ENCODE assay signal across 12 mouse cellular contexts in the genomic region with DNA sequence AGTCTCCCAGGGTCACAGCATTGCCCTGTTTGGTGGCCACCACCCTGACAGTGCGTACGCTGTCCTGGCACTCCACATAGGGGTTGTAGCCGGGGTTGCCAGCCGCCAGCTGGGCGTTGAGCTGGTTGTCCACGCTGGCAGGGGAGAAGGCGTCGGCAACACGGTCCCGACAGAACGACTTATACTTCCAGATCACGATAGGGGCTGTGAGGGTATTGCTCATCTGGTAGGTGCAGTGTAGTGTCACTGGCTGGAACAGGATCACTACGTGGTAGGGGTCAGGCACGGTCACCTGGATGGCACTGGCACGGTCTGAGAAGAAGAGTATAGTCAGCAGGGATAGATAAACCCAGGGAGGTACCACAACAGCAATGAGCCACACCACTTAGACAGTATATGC. TPM values are rescaled to one million over a fixed set of nuclear protein-coding genes. Genes with fewer than 3 reads are reported as not detected.
DNase-seq lines count a peak whose midpoint lies in the region; ATAC-seq and TF ChIP-seq lines count a peak whose summit lies in the region.
"Had no signal": no experiment of that assay in that cellular context is flagged by ENCODE, and none has a peak within 500 bp of the region (broad histone marks: within the 10 kb centered on the region; RNA-seq: fewer than 3 reads in every experiment).

No protein-coding gene starts in this region.

- no peak for TF ChIP-seq EP300 in stomach, postnatal 0 days (optimal IDR thresholded peaks at IDR 0.05)

- peaks cover 22% of the 10 kb centered on the region for H3K27me3 ChIP-seq in heart, embryonic 13.5 days (replicated peaks)
- H3K27me3 ChIP-seq in midbrain, postnatal 0 days (ENCODE audit: insufficient read depth, low read length), result peaks cover 15% of the 10 kb centered on the region
- H3K27me3 ChIP-seq in midbrain, embryonic 16.5 days (ENCODE audit: control insufficient read depth, insufficient read depth, low read depth, low read length), result peaks cover 27% of the 10 kb centered on the region
- H3K27me3 ChIP-seq in limb, embryonic 11.5 days (ENCODE audit: control insufficient read depth, insufficient read depth, low read length), result peaks cover 18% of the 10 kb centered on the region
- no peaks in the 10 kb centered on the region for H3K27me3 ChIP-seq in stomach, postnatal 0 days (ENCODE audit: control insufficient read depth, insufficient read depth, low read length)

- ATAC-seq in heart, embryonic 13.5 days (ENCODE audit: extremely low read depth, insufficient number of reproducible peaks, low FRiP score, low TSS enrichment), result no peak
- no peak for ATAC-seq in midbrain, postnatal 0 days (ENCODE audit: low FRiP score)
- no peak for ATAC-seq in midbrain, embryonic 16.5 days
- no peak for ATAC-seq in limb, embryonic 11.5 days (ENCODE audit: insufficient number of reproducible peaks, low FRiP score, low TSS enrichment, low read depth)
- no peak for ATAC-seq in stomach, postnatal 0 days (ENCODE audit: low FRiP score, low TSS enrichment)

- no peak for DNase-seq in heart, postnatal 36 days
- DNase-seq in midbrain, postnatal 0 days (ENCODE audit: low spot score), result no peak
- DNase-seq in limb, embryonic 11.5 days (ENCODE audit: low spot score), result no peak
- no peak for DNase-seq in stomach, postnatal 0 days (ENCODE audit: low spot score)
- no peak for DNase-seq in layer of hippocampus, postnatal 25 days (ENCODE audit: extremely low spot score in 1 of 2, low spot score in 1 of 2)
- no peak for DNase-seq in kidney, adult 18-20 months

- no peak for TF ChIP-seq CTCF in midbrain, postnatal 0 days (IDR thresholded peaks at IDR 0.05)
- TF ChIP-seq CTCF in stomach, postnatal 0 days (IDR thresholded peaks at IDR 0.05; ENCODE audit: low read depth), result no peak

- intact Hi-C loops in heart, postnatal 36 days (cut with DNase I), result loop anchor here (2.0 to 5.0 kb wide), 4 partner anchors 15 to 385 kb away; a partner anchor contains a TSS

- WGBS in heart, embryonic 13.5 days, result 87% methylated on average over 15 of the region's 15 CpGs
- WGBS in midbrain, postnatal 0 days, result 90% methylated on average over 15 of the region's 15 CpGs
- 93% methylated on average over 15 of the region's 15 CpGs for WGBS in midbrain, embryonic 16.5 days
- 93% methylated on average over 15 of the region's 15 CpGs for WGBS in limb, embryonic 11.5 days
- 76% methylated on average over 15 of the region's 15 CpGs for WGBS in stomach, postnatal 0 days

- peak overlapping the region; percentile 78; the same call in 1 of the 2 replicates for H3K4me2 ChIP-seq in heart, embryonic 13.5 days
- H3K4me2 ChIP-seq in midbrain, postnatal 0 days (ENCODE audit: low read depth, low read length, poor library complexity, severe bottlenecking), result 0 out of 2 replicates have a peak overlapping the region, but pooled peaks have one; percentile 52
- no peak overlapping the region for H3K4me2 ChIP-seq in midbrain, embryonic 16.5 days (ENCODE audit: low read length)
- peak overlapping the region; percentile 51; the same call in 1 of the 2 replicates for H3K4me2 ChIP-seq in limb, embryonic 11.5 days (ENCODE audit: low read depth, severe bottlenecking)
- H3K4me2 ChIP-seq in stomach, postnatal 0 days (replicated peaks; ENCODE audit: low read depth), result peak overlapping the region; percentile 50

- no peaks in the 10 kb centered on the region for H3K9me3 ChIP-seq in heart, embryonic 13.5 days
- no peaks in the 10 kb centered on the region for H3K9me3 ChIP-seq in midbrain, postnatal 0 days (ENCODE audit: low read length)
- no peaks in the 10 kb centered on the region for H3K9me3 ChIP-seq in midbrain, embryonic 16.5 days (replicated peaks; ENCODE audit: control insufficient read depth, low read length, poor library complexity, severe bottlenecking)
- no peaks in the 10 kb centered on the region for H3K9me3 ChIP-seq in limb, embryonic 11.5 days (ENCODE audit: control insufficient read depth, low read length)
- H3K9me3 ChIP-seq in stomach, postnatal 0 days (ENCODE audit: control insufficient read depth, low read length), result no peaks in the 10 kb centered on the region

- H3K27ac ChIP-seq in heart, embryonic 13.5 days (replicated peaks), result no peak overlapping the region
- H3K27ac ChIP-seq in midbrain, postnatal 0 days (ENCODE audit: low read depth, low read length), result no peak overlapping the region
- no peak overlapping the region for H3K27ac ChIP-seq in midbrain, embryonic 16.5 days (ENCODE audit: low read length)
- H3K27ac ChIP-seq in limb, embryonic 11.5 days (replicated peaks; ENCODE audit: low read depth, low read length), result no peak overlapping the region
- H3K27ac ChIP-seq in stomach, postnatal 0 days (replicated peaks), result no peak overlapping the region

- H3K9ac ChIP-seq in heart, embryonic 13.5 days, result no peak overlapping the region
- H3K9ac ChIP-seq in midbrain, postnatal 0 days (replicated peaks; ENCODE audit: low read length, poor library complexity, severe bottlenecking), result no peak overlapping the region
- H3K9ac ChIP-seq in midbrain, embryonic 16.5 days (ENCODE audit: low read depth, low read length), result no peak overlapping the region
- no peak overlapping the region for H3K9ac ChIP-seq in limb, embryonic 11.5 days (ENCODE audit: low read length)
- H3K9ac ChIP-seq in stomach, postnatal 0 days (ENCODE audit: low read length), result peak overlapping the region; percentile 27

- no peaks in the 10 kb centered on the region for H3K36me3 ChIP-seq in heart, embryonic 13.5 days
- H3K36me3 ChIP-seq in midbrain, postnatal 0 days (ENCODE audit: insufficient read depth, low read length), result no peaks in the 10 kb centered on the region
- H3K36me3 ChIP-seq in midbrain, embryonic 16.5 days (ENCODE audit: control insufficient read depth, insufficient read depth, low read length), result no peaks in the 10 kb centered on the region
- no peaks in the 10 kb centered on the region for H3K36me3 ChIP-seq in limb, embryonic 11.5 days (ENCODE audit: control insufficient read depth, insufficient read depth, low read length)
- H3K36me3 ChIP-seq in stomach, postnatal 0 days (ENCODE audit: control insufficient read depth, insufficient read depth, low read length), result no peaks in the 10 kb centered on the region

- 0 out of 2 replicates have a peak overlapping the region, but pooled peaks have one; percentile 56 for H3K4me3 ChIP-seq in heart, embryonic 13.5 days
- H3K4me3 ChIP-seq in midbrain, postnatal 0 days (ENCODE audit: low read depth, low read length), result no peak overlapping the region; the same call in 1 of the 2 replicates
- no peak overlapping the region; the same call in 1 of the 2 replicates for H3K4me3 ChIP-seq in midbrain, embryonic 16.5 days (ENCODE audit: low read depth, low read length)
- no peak overlapping the region for H3K4me3 ChIP-seq in limb, embryonic 11.5 days (ENCODE audit: low read depth, low read length)
- H3K4me3 ChIP-seq in stomach, postnatal 0 days (ENCODE audit: low read depth, low read length), result peak overlapping the region; percentile 51; the same call in 1 of the 2 replicates

- peaks cover 11% of the 10 kb centered on the region for H3K4me1 ChIP-seq in heart, embryonic 13.5 days
- H3K4me1 ChIP-seq in midbrain, postnatal 0 days (ENCODE audit: insufficient read depth, low read length), result 0 out of 2 replicates have a peak, but pooled peaks cover 4% of the 10 kb centered on the region
- H3K4me1 ChIP-seq in midbrain, embryonic 16.5 days (ENCODE audit: control insufficient read depth, insufficient read depth, low read length), result peaks cover 9% of the 10 kb centered on the region
- H3K4me1 ChIP-seq in limb, embryonic 11.5 days (ENCODE audit: control insufficient read depth, insufficient read depth, low read length), result 0 out of 2 replicates have a peak, but pooled peaks cover 4% of the 10 kb centered on the region
- no peaks in the 10 kb centered on the region for H3K4me1 ChIP-seq in stomach, postnatal 0 days (replicated peaks; ENCODE audit: control insufficient read depth, insufficient read depth)

RNA-seq across cellular contexts. Expression of a gene that starts 1.4 kb away (rescaled TPM):
- 11.2 and 12.1 TPM in 2 replicates for polyA plus RNA-seq in heart, embryonic 13.5 days (2015; fragmentation: Nextera tagmentation; extraction: Ambion mirVana)
- total RNA-seq in heart, postnatal 36 days (2021), result 1 to 10 TPM; 3.7 to 5.1 TPM
- total RNA-seq in midbrain, postnatal 0 days (2014; rRNA removed), result 29.7 and 30.3 TPM in 2 replicates
- polyA plus RNA-seq in midbrain, postnatal 0 days (2015; fragmentation: Nextera tagmentation; extraction: Ambion mirVana), result 23.9 TPM in 2 replicates
- 16.7 and 19.0 TPM in 2 replicates for polyA plus RNA-seq in midbrain, embryonic 16.5 days (2015; fragmentation: Nextera tagmentation; extraction: Ambion mirVana)
- 25.7 and 27.5 TPM in 2 replicates for polyA plus RNA-seq in limb, embryonic 11.5 days (2014; fragmentation: Nextera tagmentation; extraction: Ambion mirVana)
- 101 and 111 TPM in 2 replicates for polyA plus RNA-seq in stomach, postnatal 0 days (2015; fragmentation: Nextera tagmentation; extraction: Ambion mirVana)
- 1 to 10 TPM; 6.3 to 8.4 TPM for total RNA-seq in layer of hippocampus, postnatal 25 days (2021)

RNA-seq across cellular contexts. Expression of a gene that starts 1.7 kb away (rescaled TPM):
- polyA plus RNA-seq in heart, embryonic 13.5 days (2015; fragmentation: Nextera tagmentation; extraction: Ambion mirVana), result 1.1 and 1.4 TPM in 2 replicates
- under 1 TPM in 1 of 2 experiments, not detected in 1; 0.17 TPM for total RNA-seq in heart, postnatal 36 days (2021)
- total RNA-seq in midbrain, postnatal 0 days (2014; rRNA removed), result 0.88 TPM in 1 of 2 replicates, not detected in the other
- polyA plus RNA-seq in midbrain, postnatal 0 days (2015; fragmentation: Nextera tagmentation; extraction: Ambion mirVana), result 0.85 and 0.91 TPM in 2 replicates
- polyA plus RNA-seq in midbrain, embryonic 16.5 days (2015; fragmentation: Nextera tagmentation; extraction: Ambion mirVana), result 0.60 and 0.84 TPM in 2 replicates
- polyA plus RNA-seq in limb, embryonic 11.5 days (2014; fragmentation: Nextera tagmentation; extraction: Ambion mirVana), result 0.81 and 1.2 TPM in 2 replicates
- polyA plus RNA-seq in stomach, postnatal 0 days (2015; fragmentation: Nextera tagmentation; extraction: Ambion mirVana), result 5.3 and 5.7 TPM in 2 replicates
- total RNA-seq in layer of hippocampus, postnatal 25 days (2021), result under 1 TPM; 0.22 to 0.45 TPM
- total RNA-seq: left cerebral cortex, postnatal 25 days had no signal
- polyA plus RNA-seq: C2C12 had no signal

RNA-seq across cellular contexts. Expression of a gene that starts 15.3 kb away (rescaled TPM):
- polyA plus RNA-seq in heart, embryonic 13.5 days (2015; fragmentation: Nextera tagmentation; extraction: Ambion mirVana), result 16.8 and 17.3 TPM in 2 replicates
- 100 to 1,000 TPM; 107 to 112 TPM for total RNA-seq in heart, postnatal 36 days (2021)
- 95.3 and 102 TPM in 2 replicates for total RNA-seq in midbrain, postnatal 0 days (2014; rRNA removed)
- 27.0 and 28.4 TPM in 2 replicates for polyA plus RNA-seq in midbrain, postnatal 0 days (2015; fragmentation: Nextera tagmentation; extraction: Ambion mirVana)
- polyA plus RNA-seq in midbrain, embryonic 16.5 days (2015; fragmentation: Nextera tagmentation; extraction: Ambion mirVana), result 28.6 and 29.6 TPM in 2 replicates
- 25.5 and 29.7 TPM in 2 replicates for polyA plus RNA-seq in limb, embryonic 11.5 days (2014; fragmentation: Nextera tagmentation; extraction: Ambion mirVana)
- 12.0 and 14.2 TPM in 2 replicates for polyA plus RNA-seq in stomach, postnatal 0 days (2015; fragmentation: Nextera tagmentation; extraction: Ambion mirVana)
- total RNA-seq in layer of hippocampus, postnatal 25 days (2021), result 100 to 1,000 TPM; 124 to 126 TPM

RNA-seq across cellular contexts. Expression of a gene that starts 28.1 kb away (rescaled TPM):
- 0.71 TPM in 1 of 2 replicates, not detected in the other for polyA plus RNA-seq in heart, embryonic 13.5 days (2015; fragmentation: Nextera tagmentation; extraction: Ambion mirVana)
- total RNA-seq in heart, postnatal 36 days (2021), result 10 to 100 TPM; 20.2 to 36.3 TPM
- total RNA-seq in midbrain, postnatal 0 days (2014; rRNA removed), result not detected in 2 replicates
- not detected in 2 replicates for polyA plus RNA-seq in midbrain, postnatal 0 days (2015; fragmentation: Nextera tagmentation; extraction: Ambion mirVana)
- not detected in 2 replicates for polyA plus RNA-seq in midbrain, embryonic 16.5 days (2015; fragmentation: Nextera tagmentation; extraction: Ambion mirVana)
- not detected in 2 replicates for polyA plus RNA-seq in limb, embryonic 11.5 days (2014; fragmentation: Nextera tagmentation; extraction: Ambion mirVana)
- polyA plus RNA-seq in stomach, postnatal 0 days (2015; fragmentation: Nextera tagmentation; extraction: Ambion mirVana), result 0.45 and 1.6 TPM in 2 replicates
- not detected for total RNA-seq in layer of hippocampus, postnatal 25 days (2021)
- total RNA-seq: left cerebral cortex, postnatal 25 days had no signal
- polyA plus RNA-seq: C2C12; heart, embryonic 14.5 days; spleen, adult 2 months had no signal

RNA-seq across cellular contexts. Expression of a gene that starts 47.4 kb away (rescaled TPM):
- polyA plus RNA-seq in heart, embryonic 13.5 days (2015; fragmentation: Nextera tagmentation; extraction: Ambion mirVana), result not detected in 2 replicates
- 1 to 10 TPM; 2.9 to 4.6 TPM for total RNA-seq in heart, postnatal 36 days (2021)
- not detected in 2 replicates for total RNA-seq in midbrain, postnatal 0 days (2014; rRNA removed)
- not detected in 2 replicates for polyA plus RNA-seq in midbrain, postnatal 0 days (2015; fragmentation: Nextera tagmentation; extraction: Ambion mirVana)
- polyA plus RNA-seq in midbrain, embryonic 16.5 days (2015; fragmentation: Nextera tagmentation; extraction: Ambion mirVana), result not detected in 2 replicates
- polyA plus RNA-seq in limb, embryonic 11.5 days (2014; fragmentation: Nextera tagmentation; extraction: Ambion mirVana), result not detected in 2 replicates
- polyA plus RNA-seq in stomach, postnatal 0 days (2015; fragmentation: Nextera tagmentation; extraction: Ambion mirVana), result 0.52 and 0.54 TPM in 2 replicates
- not detected for total RNA-seq in layer of hippocampus, postnatal 25 days (2021)
- total RNA-seq: left cerebral cortex, postnatal 25 days had no signal
- polyA plus RNA-seq: C2C12; heart, embryonic 14.5 days had no signal

Comparison
In these comparisons a context has a peak if more than half of its experiments do, and no peak if none do; other contexts are left out.
1. H3K4me3 ChIP-seq: peak in heart, embryonic 13.5 days (single experiment) and stomach, postnatal 0 days (single experiment); none in midbrain, postnatal 0 days (single experiment), midbrain, embryonic 16.5 days (single experiment) and limb, embryonic 11.5 days (single experiment).